Mouse (Mus musculus): ENCODE measurements around the gene Pgm2l1. TPM values are rescaled to one million over a fixed set of nuclear protein-coding genes. Genes with fewer than 3 reads are reported as not detected.

Gene Pgm2l1
- total RNA-seq (2012; rRNA removed) (4.4 and 5.7 TPM in 2 replicates), polyA plus RNA-seq (2012; ENCODE audit: insufficient read depth in 1 of 2, insufficient read length in 2 of 2, low read depth in 1 of 2, low replicate concordance in 2 of 2, missing spikeins in 1 of 2) (10 to 100 TPM in 1 of 2 experiments, not detected in 1; 10.5 TPM)

GRCm38 (mm10) chr7:100227158-100227875 is at the start of gene Pgm2l1:
TSS of gene Pgm2l1 (plus strand) at chr7:100227394.
- Histone ChIP-seq H3K4me3 (ENCODE audit: control insufficient read depth in 1 of 2, insufficient read depth in 1 of 2, low read depth in 2 of 2, low read length in 2 of 2) (peak within 1 kb of the TSS; percentile 79 to 96), H3K27ac (ENCODE audit: control insufficient read depth, low read depth, low read length) (peak within 1 kb of the TSS; percentile 89), H3K9ac (ENCODE audit: control insufficient read depth, low read depth, low read length, poor library complexity, severe bottlenecking) (peak within 1 kb of the TSS; percentile 71), H3K4me1 (ENCODE audit: control insufficient read depth in 1 of 2, insufficient read depth in 2 of 2, low read length in 2 of 2) (peaks cover 4 to 6% of the 10 kb centered on the region in 2 experiments; a peak in 3 of 4 replicates), H3K9me3 (replicated peaks; ENCODE audit: insufficient read depth, low read length) (no peaks in the 10 kb centered on the region), H3K27me3 (ENCODE audit: control insufficient read depth in 1 of 2, insufficient read depth in 2 of 2, low read length in 2 of 2) (peaks cover 0 to 2% of the 10 kb centered on the region in 2 experiments; a peak in 1 of 4 replicates), H3K36me3 (ENCODE audit: control insufficient read depth in 1 of 2, insufficient read depth in 2 of 2, low read length in 2 of 2) (peaks cover 0 to 14% of the 10 kb centered on the region in 2 experiments; a peak in 2 of 4 replicates), H3K79me2 (ENCODE audit: control insufficient read depth, insufficient read depth, low read length, poor library complexity) (no peaks in the 10 kb centered on the region; the same call in 1 of the 2 replicates)
- peak; percentile 98 for DNase-seq (ENCODE audit: low read depth, low spot score)
- TF ChIP-seq SIN3A (IDR thresholded peaks at IDR 0.05; ENCODE audit: low read length) (peak; percentile 84), ZNF384 (IDR thresholded peaks at IDR 0.05; ENCODE audit: low read depth, low read length) (0 out of 2 replicates have a peak, but pooled peaks have one; percentile 19), MYC (IDR thresholded peaks at IDR 0.05; ENCODE audit: low read depth, low read length) (peak; percentile 79; the same call in 1 of the 2 replicates), KAT2A (conservative IDR thresholded peaks at IDR 0.05; ENCODE audit: low read depth, low read length) (no peak; the same call in 1 of the 2 replicates), TCF12 (IDR thresholded peaks at IDR 0.05; ENCODE audit: low read depth, low read length) (peak; percentile 81), GABPA (IDR thresholded peaks at IDR 0.05; ENCODE audit: low read depth, low read length) (no peak), POLR2A (IDR thresholded peaks at IDR 0.05; ENCODE audit: control insufficient read depth in 1 of 2, insufficient read depth in 1 of 2, low read depth in 1 of 2, low read length in 2 of 2, poor library complexity in 1 of 2) (peak; percentile 36 to 78; a peak in 3 of 4 replicates), SMC3 (IDR thresholded peaks at IDR 0.05; ENCODE audit: low read depth, low read length) (no peak), TAL1 (IDR thresholded peaks at IDR 0.05; ENCODE audit: low read length) (peak; percentile 46), ZC3H11A (IDR thresholded peaks at IDR 0.05; ENCODE audit: low read depth, low read length) (no peak), USF2 (IDR thresholded peaks at IDR 0.05; ENCODE audit: borderline replicate concordance in 1 of 2, insufficient read depth in 1 of 2, low read depth in 1 of 2, low read length in 2 of 2) (no peak), RAD21 (IDR thresholded peaks at IDR 0.05; ENCODE audit: low read depth, low read length) (no peak), ZKSCAN1 (IDR thresholded peaks at IDR 0.05; ENCODE audit: low read depth, low read length) (no peak), ELF1 (IDR thresholded peaks at IDR 0.05; ENCODE audit: low read depth, low read length) (peak; percentile 28; the same call in 1 of the 2 replicates), CTCF (IDR thresholded peaks at IDR 0.05 in 2 of 3, conservative IDR thresholded peaks at IDR 0.05 in 1 of 3; ENCODE audit: control insufficient read depth in 1 of 3, insufficient read depth in 1 of 3, low read depth in 2 of 3, low read length in 3 of 3, poor library complexity in 1 of 3, severe bottlenecking in 1 of 3) (no peak), HCFC1 (IDR thresholded peaks at IDR 0.05; ENCODE audit: low read depth, low read length) (peak; percentile 93), RCOR1 (IDR thresholded peaks at IDR 0.05; ENCODE audit: low read depth, low read length) (no peak), ZMIZ1 (IDR thresholded peaks at IDR 0.05; ENCODE audit: low read depth, low read length) (peak; percentile 76; the same call in 1 of the 2 replicates), CHD2 (IDR thresholded peaks at IDR 0.05; ENCODE audit: low read length) (no peak), EP300 (IDR thresholded peaks at IDR 0.05; ENCODE audit: low read depth in 1 of 2, low read length in 2 of 2) (no peak), MAZ (IDR thresholded peaks at IDR 0.05; ENCODE audit: low read depth, low read length) (peak; percentile 22; the same call in 1 of the 2 replicates), NELFE (IDR thresholded peaks at IDR 0.05; ENCODE audit: low read depth, low read length) (peak; percentile 65), POLR2AphosphoS5 (IDR thresholded peaks at IDR 0.05; ENCODE audit: borderline replicate concordance, low read depth, low read length) (no peak), BHLHE40 (IDR thresholded peaks at IDR 0.05; ENCODE audit: borderline replicate concordance, low read depth, low read length) (peak; percentile 99), MEF2A (IDR thresholded peaks at IDR 0.05; ENCODE audit: extremely low read depth, insufficient replicate concordance, low read depth, low read length, poor library complexity, severe bottlenecking) (no peak), ETS1 (IDR thresholded peaks at IDR 0.05; ENCODE audit: low read depth, low read length) (peak; percentile 97), USF1 (IDR thresholded peaks at IDR 0.05; ENCODE audit: low read depth, low read length) (peak; percentile 76), MXI1 (IDR thresholded peaks at IDR 0.05; ENCODE audit: low read depth, low read length) (peak; percentile 94), JUND (IDR thresholded peaks at IDR 0.05; ENCODE audit: low read depth, low read length) (no peak), E2F4 (IDR thresholded peaks at IDR 0.05; ENCODE audit: borderline replicate concordance, low read depth, low read length) (0 out of 2 replicates have a peak, but pooled peaks have one; percentile 73), POLR2AphosphoS2 (IDR thresholded peaks at IDR 0.05; ENCODE audit: low read length) (peak; percentile 59), TBP (IDR thresholded peaks at IDR 0.05; ENCODE audit: low read depth, low read length) (peak; percentile 50; the same call in 1 of the 2 replicates), CHD1 (IDR thresholded peaks at IDR 0.05; ENCODE audit: low read depth, low read length) (no peak), GATA1 (IDR thresholded peaks at IDR 0.05; ENCODE audit: low read depth, low read length) (no peak), MAX (IDR thresholded peaks at IDR 0.05; ENCODE audit: low read length) (peak; percentile 93)

Measured in MEL (cell line).